Mouse (Mus musculus): ENCODE data around the gene Slc36a2. TPM values are rescaled to one million over a fixed set of nuclear protein-coding genes. Genes with fewer than 3 reads are reported as not detected.

The Slc36a2 gene
- polyA plus RNA-seq, 1 experiment: not detected

DNA sequence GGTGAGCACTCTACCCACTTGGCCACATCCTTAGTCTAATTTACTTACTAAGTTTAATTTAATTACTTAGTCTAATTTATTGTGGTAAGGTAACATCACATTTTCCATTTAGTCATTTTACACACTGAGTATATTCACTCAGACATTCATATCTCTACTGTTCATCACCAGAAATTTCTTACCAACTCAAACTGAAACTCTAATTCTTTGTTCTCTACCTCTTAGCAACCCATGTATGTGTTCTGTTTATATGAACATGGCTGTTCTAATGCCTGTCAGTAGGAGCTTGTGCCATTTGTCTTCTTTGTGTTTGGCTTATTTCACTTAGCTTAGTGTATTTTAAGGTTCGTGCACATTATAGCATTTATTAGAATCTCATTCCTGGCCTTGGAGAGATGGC lies 52.9 kb downstream of the Slc36a2 start:
- Histone ChIP-seq H3K27ac (ENCODE audit: insufficient read depth, low read depth, low read length) (no peak overlapping the region), H3K4me3 (ENCODE audit: insufficient read depth, low read depth, low read length) (no peak overlapping the region), H3K4me1 (ENCODE audit: control insufficient read depth, insufficient read depth, low read length) (peaks cover 7% of the 10 kb centered on the region; the same call in 1 of the 2 replicates)
- WGBS: 91% methylated on average over 1 of the region's 1 CpGs
- no peak for TF ChIP-seq POLR2A (IDR thresholded peaks at IDR 0.05; ENCODE audit: insufficient read depth, low read depth, low read length)
- no peak for TF ChIP-seq CTCF (IDR thresholded peaks at IDR 0.05; ENCODE audit: insufficient read depth, low read depth, low read length)

DNA sequence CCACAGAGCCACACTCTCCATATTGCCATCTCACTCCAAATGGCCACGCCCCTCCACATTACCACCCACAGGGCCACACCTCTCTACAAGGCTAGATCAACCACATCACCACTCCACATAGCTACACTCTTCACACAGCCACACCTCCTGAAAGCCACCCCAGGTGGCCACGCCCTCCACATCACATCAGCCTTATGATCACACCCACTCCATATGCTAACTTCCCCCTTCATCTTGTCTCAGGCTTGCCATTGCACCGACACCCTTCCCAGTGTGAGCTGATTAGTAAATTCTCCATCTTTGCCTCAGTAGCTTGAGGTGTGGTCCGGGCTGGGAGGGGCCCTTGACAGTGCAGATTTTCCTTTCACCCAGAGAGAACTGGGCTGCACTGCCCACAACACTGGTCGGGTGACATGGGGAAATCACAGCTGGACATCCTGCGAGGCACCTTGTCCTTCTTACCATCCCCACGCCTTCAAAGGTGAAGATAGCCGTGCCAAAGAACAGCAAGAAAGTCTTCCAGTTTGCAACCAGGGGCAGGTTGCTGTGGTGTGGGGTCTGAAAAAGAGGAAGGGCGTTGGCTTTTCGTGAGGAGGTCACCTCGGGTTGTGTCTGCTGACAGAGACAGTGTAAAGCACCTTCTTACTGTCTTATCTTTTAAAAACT lies 53.7 kb downstream of the Slc36a2 start:
- TF ChIP-seq CTCF (IDR thresholded peaks at IDR 0.05; ENCODE audit: insufficient read depth, low read depth, low read length): no peak
- TF ChIP-seq POLR2A (IDR thresholded peaks at IDR 0.05; ENCODE audit: insufficient read depth, low read depth, low read length): no peak
- 92% methylated on average over 11 of the region's 11 CpGs for WGBS
- Histone ChIP-seq H3K4me1 (ENCODE audit: control insufficient read depth, insufficient read depth, low read length) (peaks cover 5% of the 10 kb centered on the region; the same call in 1 of the 2 replicates), H3K4me3 (ENCODE audit: insufficient read depth, low read depth, low read length) (no peak overlapping the region), H3K27ac (ENCODE audit: insufficient read depth, low read depth, low read length) (no peak overlapping the region)

DNA sequence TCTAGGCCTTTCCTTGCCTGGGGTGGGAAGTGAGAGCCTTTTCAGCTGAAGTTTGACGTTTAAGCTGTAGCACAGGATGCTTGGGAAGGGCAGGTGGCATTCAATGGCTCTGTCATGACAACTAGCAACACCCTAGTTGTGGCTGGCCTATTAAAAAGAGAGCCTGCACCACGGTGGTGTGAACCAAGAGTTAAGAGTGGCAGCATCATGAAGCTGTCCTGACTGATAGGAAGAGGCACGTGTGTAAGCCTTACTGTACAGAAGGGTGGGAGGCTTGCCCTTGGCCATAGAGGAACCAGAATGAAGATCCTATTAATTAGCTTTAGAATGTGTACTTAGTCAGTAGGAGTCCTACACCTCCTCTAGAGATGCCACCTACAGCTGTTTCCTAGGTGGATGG lies 56.5 kb downstream of the Slc36a2 start:
- 52% methylated on average over 3 of the region's 3 CpGs for WGBS
- peaks cover 5% of the 10 kb centered on the region; the same call in 1 of the 2 replicates for H3K4me1 ChIP-seq (ENCODE audit: control insufficient read depth, insufficient read depth, low read length)

DNA sequence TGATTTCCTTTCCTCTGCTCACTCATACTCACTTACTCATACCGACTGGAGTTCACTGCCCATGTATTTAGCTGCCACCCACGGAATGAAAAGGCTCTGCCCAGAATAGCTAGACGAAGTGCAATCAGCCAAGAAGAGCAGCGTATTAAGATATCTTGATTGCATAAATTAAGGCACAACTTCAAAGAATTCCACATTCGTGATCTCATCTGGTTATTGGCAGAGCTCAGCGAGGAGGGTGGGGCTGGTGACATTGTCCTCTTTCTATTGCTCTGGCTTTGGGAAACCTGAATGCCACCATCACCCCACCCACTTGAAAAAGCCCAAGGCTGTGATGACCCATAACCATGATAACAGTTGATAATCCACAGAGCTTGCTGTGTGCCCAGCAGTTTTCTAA lies 56.9 kb downstream of the Slc36a2 start:
- no peak overlapping the region for H3K27ac ChIP-seq (ENCODE audit: insufficient read depth, low read depth, low read length)
- TF ChIP-seq POLR2A (IDR thresholded peaks at IDR 0.05; ENCODE audit: insufficient read depth, low read depth, low read length): no peak
- no peak for TF ChIP-seq CTCF (IDR thresholded peaks at IDR 0.05; ENCODE audit: insufficient read depth, low read depth, low read length)
- no peak overlapping the region for H3K4me3 ChIP-seq (ENCODE audit: insufficient read depth, low read depth, low read length)
- peaks cover 5% of the 10 kb centered on the region; the same call in 1 of the 2 replicates for H3K4me1 ChIP-seq (ENCODE audit: control insufficient read depth, insufficient read depth, low read length)
- WGBS: 15% methylated on average over 6 of the region's 6 CpGs

More for the DNA sequence above, 56.5 kb downstream of the Slc36a2 start:
- Histone ChIP-seq H3K27ac (ENCODE audit: insufficient read depth, low read depth, low read length) (no peak overlapping the region), H3K4me3 (ENCODE audit: insufficient read depth, low read depth, low read length) (no peak overlapping the region)
- TF ChIP-seq CTCF (IDR thresholded peaks at IDR 0.05; ENCODE audit: insufficient read depth, low read depth, low read length) (no peak), POLR2A (IDR thresholded peaks at IDR 0.05; ENCODE audit: insufficient read depth, low read depth, low read length) (no peak)

DNA sequence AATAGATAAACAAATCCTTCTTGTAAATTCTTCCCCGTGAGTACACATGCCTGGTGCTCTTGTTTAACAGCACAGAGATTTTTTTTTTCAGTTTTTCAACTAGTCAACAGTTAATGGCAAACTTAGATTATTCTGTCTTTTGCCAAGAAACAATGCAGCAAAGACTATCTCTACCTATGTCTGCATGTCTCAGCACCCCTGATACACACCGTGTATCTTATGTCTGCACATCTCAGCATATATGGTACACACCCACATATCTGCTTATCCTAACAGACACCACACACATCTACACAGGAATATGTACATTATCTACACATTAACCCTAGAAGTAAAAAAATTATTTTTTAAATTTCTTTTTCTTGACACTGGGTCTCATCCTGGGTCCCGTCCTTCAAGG lies 58.2 kb downstream of the Slc36a2 start:
- WGBS: 87% methylated on average over 3 of the region's 3 CpGs
- no peak overlapping the region for H3K27ac ChIP-seq (ENCODE audit: insufficient read depth, low read depth, low read length)
- H3K4me3 ChIP-seq (ENCODE audit: insufficient read depth, low read depth, low read length): no peak overlapping the region
- no peak for TF ChIP-seq CTCF (IDR thresholded peaks at IDR 0.05; ENCODE audit: insufficient read depth, low read depth, low read length)
- no peak for TF ChIP-seq POLR2A (IDR thresholded peaks at IDR 0.05; ENCODE audit: insufficient read depth, low read depth, low read length)
- peaks cover 5% of the 10 kb centered on the region; the same call in 1 of the 2 replicates for H3K4me1 ChIP-seq (ENCODE audit: control insufficient read depth, insufficient read depth, low read length)

DNA sequence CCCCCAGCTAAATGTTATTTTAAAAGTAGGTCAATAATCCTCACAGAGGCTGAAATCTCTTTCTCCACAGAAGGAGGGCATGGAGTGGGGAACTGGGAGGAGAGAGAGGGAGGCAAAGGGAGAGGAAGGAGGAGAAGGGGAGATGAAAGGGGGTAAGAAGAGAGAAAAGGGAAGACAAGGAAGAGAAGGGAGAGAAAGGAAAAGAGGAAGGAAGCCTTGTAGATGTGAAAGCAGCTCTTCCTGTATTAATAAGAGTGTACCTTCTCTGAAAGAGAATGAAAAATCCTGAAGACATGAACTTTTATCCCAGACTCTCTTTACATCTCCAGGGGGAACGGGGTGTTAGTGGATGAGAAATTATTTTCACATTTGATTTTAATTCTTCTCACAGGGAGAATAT lies 63.4 kb downstream of the Slc36a2 start:
- WGBS: 78% methylated on average over 1 of the region's 1 CpGs
- Histone ChIP-seq H3K4me1 (ENCODE audit: control insufficient read depth, insufficient read depth, low read length) (peaks cover 4% of the 10 kb centered on the region), H3K4me3 (ENCODE audit: insufficient read depth, low read depth, low read length) (no peak overlapping the region), H3K27ac (ENCODE audit: insufficient read depth, low read depth, low read length) (no peak overlapping the region; the same call in 1 of the 2 replicates)
- TF ChIP-seq POLR2A (IDR thresholded peaks at IDR 0.05; ENCODE audit: insufficient read depth, low read depth, low read length) (no peak), CTCF (IDR thresholded peaks at IDR 0.05; ENCODE audit: insufficient read depth, low read depth, low read length) (no peak)

DNA sequence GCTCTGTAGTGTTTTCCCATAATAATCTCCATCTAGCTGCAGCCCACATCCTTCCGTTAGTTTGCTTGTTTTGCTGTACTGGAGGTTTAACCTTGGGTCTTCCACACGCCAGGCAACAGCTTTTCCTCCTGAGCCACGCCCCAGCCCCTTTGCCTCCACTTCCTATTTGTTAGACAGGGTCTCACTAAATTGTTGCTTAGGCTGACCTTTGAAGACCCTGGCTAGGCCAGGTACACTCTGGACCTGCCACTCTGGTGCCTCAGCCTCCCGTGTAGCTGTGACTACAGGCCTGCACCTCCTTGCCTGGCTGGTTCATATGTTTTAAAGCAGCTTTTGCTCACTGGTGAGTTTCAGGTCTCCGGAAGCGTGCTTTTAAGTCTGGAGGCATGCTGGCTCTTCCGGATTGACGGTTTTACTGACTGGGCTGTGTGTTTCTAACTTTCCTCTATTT lies 64.0 kb downstream of the Slc36a2 start:
- Histone ChIP-seq H3K4me3 (ENCODE audit: insufficient read depth, low read depth, low read length) (no peak overlapping the region), H3K4me1 (ENCODE audit: control insufficient read depth, insufficient read depth, low read length) (peaks cover 4% of the 10 kb centered on the region), H3K27ac (ENCODE audit: insufficient read depth, low read depth, low read length) (peak overlapping the region; percentile 49; the same call in 1 of the 2 replicates)
- no peak for TF ChIP-seq CTCF (IDR thresholded peaks at IDR 0.05; ENCODE audit: insufficient read depth, low read depth, low read length)
- TF ChIP-seq POLR2A (IDR thresholded peaks at IDR 0.05; ENCODE audit: insufficient read depth, low read depth, low read length): no peak
- WGBS: 66% methylated on average over 8 of the region's 8 CpGs

DNA sequence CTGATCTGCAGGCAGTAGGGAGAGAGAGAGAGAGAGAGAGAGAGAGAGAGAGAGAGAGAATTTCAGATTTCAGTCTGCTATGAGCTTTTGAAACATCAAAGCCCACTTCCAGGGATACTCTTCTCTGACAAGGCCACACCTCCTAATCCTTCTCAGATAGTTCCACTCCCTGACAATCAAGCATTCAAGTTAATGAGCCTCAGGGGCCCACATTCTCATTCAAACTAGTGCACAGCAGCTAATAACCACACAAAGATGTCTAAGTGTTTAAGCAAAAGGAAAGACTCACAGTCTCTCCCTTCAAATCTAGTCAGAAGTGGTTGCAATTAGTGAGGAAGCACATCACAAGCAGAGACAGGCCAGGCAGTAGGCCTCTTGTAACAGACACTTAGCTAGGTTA lies 64.6 kb downstream of the Slc36a2 start:
- no peak overlapping the region for H3K27ac ChIP-seq (ENCODE audit: insufficient read depth, low read depth, low read length)
- H3K4me1 ChIP-seq (ENCODE audit: control insufficient read depth, insufficient read depth, low read length): peaks cover 4% of the 10 kb centered on the region
- H3K4me3 ChIP-seq (ENCODE audit: insufficient read depth, low read depth, low read length): no peak overlapping the region
- TF ChIP-seq CTCF (IDR thresholded peaks at IDR 0.05; ENCODE audit: insufficient read depth, low read depth, low read length) (no peak), POLR2A (IDR thresholded peaks at IDR 0.05; ENCODE audit: insufficient read depth, low read depth, low read length) (no peak)

DNA sequence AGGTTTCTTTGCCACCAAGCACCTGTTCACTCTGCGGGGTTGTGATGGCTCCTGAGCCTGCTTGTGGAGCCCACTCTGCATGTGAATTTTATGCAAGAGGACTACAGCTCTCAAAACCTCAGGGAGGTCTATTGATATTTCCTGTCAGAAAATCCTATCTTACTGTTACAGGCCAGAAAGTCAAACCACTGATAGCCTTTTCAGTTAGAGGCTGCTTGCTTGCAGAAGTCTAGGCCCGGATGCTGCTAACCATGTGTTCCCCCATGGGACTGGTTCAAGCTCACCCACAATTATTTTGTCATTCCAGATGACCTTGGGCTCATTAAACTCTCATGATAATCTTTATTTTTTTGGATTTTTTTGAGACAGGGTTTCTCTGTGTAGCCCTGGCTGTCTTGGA lies 67.8 kb downstream of the Slc36a2 start:
- WGBS: 94% methylated on average over 2 of the region's 2 CpGs

More for the DNA sequence above, 67.8 kb downstream of the Slc36a2 start:
- no peak for TF ChIP-seq POLR2A (IDR thresholded peaks at IDR 0.05; ENCODE audit: insufficient read depth, low read depth, low read length)
- no peak for TF ChIP-seq CTCF (IDR thresholded peaks at IDR 0.05; ENCODE audit: insufficient read depth, low read depth, low read length)
- H3K27ac ChIP-seq (ENCODE audit: insufficient read depth, low read depth, low read length): no peak overlapping the region
- no peak overlapping the region for H3K4me3 ChIP-seq (ENCODE audit: insufficient read depth, low read depth, low read length)
- H3K4me1 ChIP-seq (ENCODE audit: control insufficient read depth, insufficient read depth, low read length): peaks cover 4% of the 10 kb centered on the region
